Mouse (Mus musculus): Measurements from ENCODE around the gene Atp8b5.
A peak's percentile ranks its signal among the peaks of the same experiment; 100 is the strongest.

DNA sequence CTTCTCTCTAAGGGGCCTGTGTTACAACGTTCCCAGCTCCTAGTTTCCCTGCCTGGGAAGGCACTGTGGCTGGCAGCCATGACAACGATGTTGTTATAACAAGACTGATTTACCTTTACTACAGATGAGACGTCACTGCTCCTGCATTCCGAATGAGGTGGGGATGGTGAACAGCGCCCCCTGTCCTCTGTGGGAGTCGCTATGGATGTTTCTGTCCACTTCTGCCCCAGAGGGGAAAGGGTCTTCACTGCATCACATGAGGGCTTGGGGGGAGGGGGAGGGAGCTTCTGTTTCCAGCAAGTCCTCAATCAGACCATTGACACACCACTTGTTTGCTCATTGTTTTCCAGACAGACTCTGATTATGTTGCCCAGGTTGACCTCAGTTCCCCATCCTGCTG is 27.0 kb downstream of the Atp8b5 start:
- TF ChIP-seq CTCF (IDR thresholded peaks at IDR 0.05; ENCODE audit: insufficient read depth, low read length): peak; percentile 44; the same call in 1 of the 2 replicates
- no peak for TF ChIP-seq POLR2A (IDR thresholded peaks at IDR 0.05; ENCODE audit: borderline replicate concordance, extremely low read depth, low read depth, low read length)

Data from lung, adult 2 months (tissue).